Mouse (Mus musculus) cortical plate, adult 2 months (tissue): ENCODE data around the gene Sdhaf1.

Experiments
- CTCF ChIP-seq: fragments of 200-500 bp; IDR thresholded peaks from 2 replicates; pipeline ENCODE4 v1.5.1; 2011; ENCODE audit warnings: mild to moderate bottlenecking, control low read depth, low read length; ENCODE audit not compliant: insufficient read depth; ENCODE audit errors: extremely low read depth
- POLR2A ChIP-seq: fragments of 200-500 bp; IDR thresholded peaks from 2 replicates; pipeline ENCODE4 v1.6.1; 2011; ENCODE audit warnings: mild to moderate bottlenecking, low read length, control low read depth; ENCODE audit not compliant: insufficient read depth; ENCODE audit errors: extremely low read depth

GRCm38 (mm10) chr7:30336384-30336783, 12.7 kb upstream of the Sdhaf1 start:
- no peak for TF ChIP-seq POLR2A
- TF ChIP-seq CTCF = peak; percentile 96
